ENCODE assay signal across 24 mouse cellular contexts in the genomic region with DNA sequence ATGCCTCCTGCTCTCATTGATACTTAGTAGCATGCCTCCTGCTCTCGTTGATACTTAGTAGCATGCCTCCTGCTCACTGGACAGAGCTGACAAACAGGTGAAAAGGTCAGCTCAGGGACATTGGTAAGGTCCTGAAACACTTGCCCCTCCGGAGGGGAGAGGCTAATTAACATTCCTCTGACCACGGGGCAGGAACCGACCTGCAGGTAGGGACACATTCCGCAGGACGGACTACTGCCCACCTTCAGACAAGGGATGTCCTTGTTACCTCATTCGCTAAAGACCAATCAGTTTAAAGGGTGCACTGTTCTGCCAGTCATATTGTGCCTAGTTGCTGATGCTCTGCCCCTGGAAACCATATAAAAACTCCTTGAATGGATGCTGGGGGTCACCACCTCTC. TPM values are rescaled to one million over a fixed set of nuclear protein-coding genes. Genes with fewer than 3 reads are reported as not detected.
"Had no signal": no experiment of that assay in that cellular context is flagged by ENCODE, and none has a peak within 500 bp of the region (broad histone marks: within the 10 kb centered on the region; RNA-seq: fewer than 3 reads in every experiment).

No protein-coding gene starts in this region.

- H3K4me2 ChIP-seq: neural tube, embryonic 12.5 days; neural tube, embryonic 13.5 days; neural tube, embryonic 15.5 days; stomach, embryonic 15.5 days had no signal

- H3K9me3 ChIP-seq: neural tube, embryonic 12.5 days; neural tube, embryonic 13.5 days; neural tube, embryonic 15.5 days; stomach, embryonic 15.5 days had no signal

- H3K9ac ChIP-seq: neural tube, embryonic 12.5 days; neural tube, embryonic 13.5 days; neural tube, embryonic 15.5 days; stomach, embryonic 15.5 days had no signal

- H3K27ac ChIP-seq: neural tube, embryonic 12.5 days; neural tube, embryonic 13.5 days; neural tube, embryonic 15.5 days; stomach, embryonic 15.5 days; stomach, postnatal 0 days had no signal

- H3K27me3 ChIP-seq: neural tube, embryonic 15.5 days had no signal

- DNase-seq: retina, postnatal 1 day; right cerebral cortex, adult 18-20 months; right cerebral cortex, postnatal 14 days; right cerebral cortex, postnatal 25 days; right cerebral cortex, postnatal 4 days; spleen, adult 18-20 months; thymus, adult 18-20 months; thymus, adult 2 months; thymus, postnatal 14 days; thymus, postnatal 25 days; thymus, postnatal 36 days; thymus, postnatal 4 days had no signal

- H3K4me3 ChIP-seq: neural tube, embryonic 12.5 days; neural tube, embryonic 13.5 days; neural tube, embryonic 15.5 days; stomach, embryonic 15.5 days had no signal

- H3K36me3 ChIP-seq: neural tube, embryonic 12.5 days; neural tube, embryonic 13.5 days; neural tube, embryonic 15.5 days; stomach, embryonic 15.5 days had no signal

RNA-seq across cellular contexts. Expression of a gene that starts 59.9 kb away (rescaled TPM):
- polyA plus RNA-seq: neural tube, embryonic 11.5 days; neural tube, embryonic 12.5 days; neural tube, embryonic 13.5 days; neural tube, embryonic 14.5 days; small intestine, adult 2 months; spleen, adult 2 months; stomach, embryonic 14.5 days; stomach, embryonic 16.5 days; urinary bladder, adult 2 months had no signal
